Mouse (Mus musculus): ENCODE results near the gene Cdh20. TPM values are rescaled to one million over a fixed set of nuclear protein-coding genes. Genes with fewer than 3 reads are reported as not detected.

Cdh20 gene
- total and polyA plus RNA-seq, 3 experiments = not detected

DNA sequence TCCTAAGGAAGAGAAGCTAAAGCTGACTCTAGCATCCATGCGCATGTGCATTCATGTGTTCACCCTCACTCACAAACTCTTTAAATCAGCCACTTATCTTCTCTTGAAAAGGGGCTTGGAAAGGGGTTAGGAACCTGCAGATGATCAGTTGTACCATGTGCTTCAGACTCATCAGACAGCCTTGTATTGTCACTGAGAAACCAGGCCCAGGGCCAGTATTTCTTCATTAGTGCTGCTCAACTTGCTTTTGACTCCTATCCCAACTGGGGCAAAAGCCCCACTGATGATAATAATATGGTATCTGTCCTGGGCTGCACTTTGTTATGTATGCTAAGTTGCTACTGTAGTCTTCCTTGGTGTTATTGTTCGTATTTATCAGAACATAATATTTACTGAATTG, 38.9 kb downstream of the Cdh20 start:
- H3K9me3 ChIP-seq (replicated peaks; ENCODE audit: insufficient read depth, low read length) = no peaks in the 10 kb centered on the region
- DNase-seq (ENCODE audit: low read depth, low spot score) = no peak
- no peaks in the 10 kb centered on the region for H3K36me3 ChIP-seq (ENCODE audit: control insufficient read depth in 1 of 2, insufficient read depth in 2 of 2, low read length in 2 of 2)
- no peak overlapping the region for H3K9ac ChIP-seq (ENCODE audit: control insufficient read depth, low read depth, low read length, poor library complexity, severe bottlenecking)
- H3K27me3 ChIP-seq (ENCODE audit: control insufficient read depth in 1 of 2, insufficient read depth in 2 of 2, low read length in 2 of 2) = no peaks in the 10 kb centered on the region
- TF ChIP-seq E2F4 (IDR thresholded peaks at IDR 0.05; ENCODE audit: borderline replicate concordance, low read depth, low read length) (no peak), MEF2A (IDR thresholded peaks at IDR 0.05; ENCODE audit: extremely low read depth, insufficient replicate concordance, low read depth, low read length, poor library complexity, severe bottlenecking) (no peak), USF1 (IDR thresholded peaks at IDR 0.05; ENCODE audit: low read depth, low read length) (no peak), POLR2AphosphoS2 (IDR thresholded peaks at IDR 0.05; ENCODE audit: low read length) (no peak), ZNF384 (IDR thresholded peaks at IDR 0.05; ENCODE audit: low read depth, low read length) (no peak), SIN3A (IDR thresholded peaks at IDR 0.05; ENCODE audit: low read length) (no peak), ELF1 (IDR thresholded peaks at IDR 0.05; ENCODE audit: low read depth, low read length) (no peak), ETS1 (IDR thresholded peaks at IDR 0.05; ENCODE audit: low read depth, low read length) (no peak)
- no peak overlapping the region for H3K4me3 ChIP-seq (ENCODE audit: control insufficient read depth in 1 of 2, insufficient read depth in 1 of 2, low read depth in 2 of 2, low read length in 2 of 2)
- H3K79me2 ChIP-seq (ENCODE audit: control insufficient read depth, insufficient read depth, low read length, poor library complexity) = no peaks in the 10 kb centered on the region
- no peak overlapping the region for H3K27ac ChIP-seq (ENCODE audit: control insufficient read depth, low read depth, low read length)
- H3K4me1 ChIP-seq (ENCODE audit: control insufficient read depth in 1 of 2, insufficient read depth in 2 of 2, low read length in 2 of 2) = no peaks in the 10 kb centered on the region

DNA sequence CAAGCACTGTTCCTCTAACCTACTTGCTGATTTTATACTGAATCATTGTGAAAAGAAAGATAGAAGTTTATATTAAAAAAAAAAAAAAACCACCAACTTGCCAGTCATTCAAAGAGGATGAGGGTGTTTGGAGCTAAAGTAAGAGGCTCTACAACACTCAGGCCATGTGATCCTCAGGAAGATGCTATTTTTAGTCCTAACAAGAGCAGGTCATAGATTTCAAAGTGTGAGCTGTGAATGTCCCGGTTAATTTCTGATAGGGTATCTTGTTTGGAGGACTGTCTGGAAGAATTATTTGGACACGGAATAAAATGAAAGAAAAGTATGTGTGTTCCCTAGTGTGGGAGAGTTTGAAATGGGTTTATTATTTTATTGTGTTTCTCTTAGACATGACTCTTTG, 49.2 kb downstream of the Cdh20 start:
- Histone ChIP-seq H3K9ac (ENCODE audit: control insufficient read depth, low read depth, low read length, poor library complexity, severe bottlenecking) (no peak overlapping the region), H3K27ac (ENCODE audit: control insufficient read depth, low read depth, low read length) (no peak overlapping the region), H3K4me3 (ENCODE audit: control insufficient read depth in 1 of 2, insufficient read depth in 1 of 2, low read depth in 2 of 2, low read length in 2 of 2) (no peak overlapping the region), H3K4me1 (ENCODE audit: control insufficient read depth in 1 of 2, insufficient read depth in 2 of 2, low read length in 2 of 2) (no peaks in the 10 kb centered on the region), H3K9me3 (replicated peaks; ENCODE audit: insufficient read depth, low read length) (no peaks in the 10 kb centered on the region), H3K79me2 (ENCODE audit: control insufficient read depth, insufficient read depth, low read length, poor library complexity) (no peaks in the 10 kb centered on the region), H3K36me3 (ENCODE audit: control insufficient read depth in 1 of 2, insufficient read depth in 2 of 2, low read length in 2 of 2) (no peaks in the 10 kb centered on the region), H3K27me3 (ENCODE audit: control insufficient read depth in 1 of 2, insufficient read depth in 2 of 2, low read length in 2 of 2) (no peaks in the 10 kb centered on the region)
- TF ChIP-seq MAZ (IDR thresholded peaks at IDR 0.05; ENCODE audit: low read depth, low read length) (no peak), BHLHE40 (IDR thresholded peaks at IDR 0.05; ENCODE audit: borderline replicate concordance, low read depth, low read length) (no peak), USF1 (IDR thresholded peaks at IDR 0.05; ENCODE audit: low read depth, low read length) (no peak), POLR2AphosphoS2 (IDR thresholded peaks at IDR 0.05; ENCODE audit: low read length) (no peak), UBTF (IDR thresholded peaks at IDR 0.05; ENCODE audit: borderline replicate concordance, insufficient read depth, low read depth, low read length) (no peak), E2F4 (IDR thresholded peaks at IDR 0.05; ENCODE audit: borderline replicate concordance, low read depth, low read length) (no peak), SMC3 (IDR thresholded peaks at IDR 0.05; ENCODE audit: low read depth, low read length) (no peak), GATA1 (IDR thresholded peaks at IDR 0.05; ENCODE audit: low read depth, low read length) (no peak), KAT2A (conservative IDR thresholded peaks at IDR 0.05; ENCODE audit: low read depth, low read length) (no peak), MYB (IDR thresholded peaks at IDR 0.05; ENCODE audit: low read depth, low read length) (no peak), CHD2 (IDR thresholded peaks at IDR 0.05; ENCODE audit: low read length) (no peak), HCFC1 (IDR thresholded peaks at IDR 0.05; ENCODE audit: low read depth, low read length) (no peak), TBP (IDR thresholded peaks at IDR 0.05; ENCODE audit: low read depth, low read length) (no peak), POLR2A (IDR thresholded peaks at IDR 0.05; ENCODE audit: control insufficient read depth in 1 of 2, insufficient read depth in 1 of 2, low read depth in 1 of 2, low read length in 2 of 2, poor library complexity in 1 of 2) (no peak)
- no peak for DNase-seq (ENCODE audit: low read depth, low spot score)

Data from MEL (cell line).